Mouse (Mus musculus) stomach, embryonic 14.5 days (tissue): ENCODE results near the gene Fam129b. TPM values are rescaled to one million over a fixed set of nuclear protein-coding genes. Genes with fewer than 3 reads are reported as not detected.

Experiments used
- ATAC-seq: fragments of 200-750 bp; cut with Nextera tagmentation; 2 replicates; pipeline ENCODE4 v1.8.0; 2017; ENCODE audit warnings: low read depth, moderate TSS enrichment; ENCODE audit not compliant: insufficient number of reproducible peaks, insufficient read depth, low FRiP score
- H3K27ac ChIP-seq: fragments of 300-500 bp; sonication (generic); 2 replicates; pipeline ENCODE4 v1.5.1; 2014; ENCODE audit warnings: mild to moderate bottlenecking, low read length, moderate library complexity, mixed read lengths
- H3K27me3 ChIP-seq: fragments of 300-500 bp; sonication (generic); 2 replicates; pipeline ENCODE4 v1.6.1; 2014; ENCODE audit warnings: low read length, control low read depth, mixed read lengths; ENCODE audit not compliant: control insufficient read depth, insufficient read depth
- H3K36me3 ChIP-seq: fragments of 300-500 bp; sonication (generic); 2 replicates; pipeline ENCODE4 v1.6.1; 2014; ENCODE audit warnings: mild to moderate bottlenecking, control low read depth, low read length, moderate library complexity, mixed read lengths; ENCODE audit not compliant: control insufficient read depth, insufficient read depth
- H3K4me1 ChIP-seq: fragments of 300-500 bp; sonication (generic); 2 replicates; pipeline ENCODE4 v1.6.1; 2014; ENCODE audit warnings: low read length, control low read depth, mixed read lengths; ENCODE audit not compliant: control insufficient read depth, insufficient read depth
- H3K4me2 ChIP-seq: fragments of 300-500 bp; sonication (generic); replicated peaks from 2 replicates; pipeline ENCODE4 v1.6.1; 2014; ENCODE audit warnings: low read depth, low read length, control low read depth
- H3K4me3 ChIP-seq: fragments of 300-500 bp; sonication (generic); 2 replicates; pipeline ENCODE4 v1.5.1; 2014; ENCODE audit warnings: low read depth, low read length, control low read depth
- H3K9ac ChIP-seq: fragments of 300-500 bp; sonication (generic); replicated peaks from 2 replicates; pipeline ENCODE4 v1.6.1; 2014; ENCODE audit warnings: low read depth, mild to moderate bottlenecking, control low read depth, low read length, moderate library complexity, mixed read lengths
- H3K9me3 ChIP-seq: fragments of 300-500 bp; sonication (generic); 2 replicates; pipeline ENCODE4 v1.6.1; 2016; ENCODE audit warnings: low read depth, low read length, control low read depth; ENCODE audit not compliant: control insufficient read depth
- WGBS: fragments of 180-500 bp; shearing (Covaris S2); extraction: QIAGEN DNeasy Blood & Tissue Kit; methylation state at CpG from one replicate; pipeline ENCODE4 v1.1.7; 2014; 5-methylcytosine and 5-hydroxymethylcytosine counted together
- polyA plus RNA-seq: library from polyadenylated mRNA; unstranded; fragments of >200 nt; fragmentation: Nextera tagmentation; extraction: Ambion mirVana; gene quantifications from 2 replicates; pipeline ENCODE4 v1.2.1, GENCODE M21; 2014

Gene Fam129b
- polyA plus RNA-seq, 1 experiment from 2014 or later: 31.9 TPM

GRCm38 (mm10) chr2:32855790-32856465 is 20.0 kb upstream of the Fam129b start:
- Histone ChIP-seq H3K4me3 (no peak overlapping the region), H3K27ac (no peak overlapping the region), H3K9ac (no peak overlapping the region), H3K4me1 (no peaks in the 10 kb centered on the region), H3K4me2 (no peak overlapping the region), H3K9me3 (no peaks in the 10 kb centered on the region), H3K36me3 (no peaks in the 10 kb centered on the region), H3K27me3 (no peaks in the 10 kb centered on the region)
- WGBS: 52% methylated on average over 5 of the region's 5 CpGs
- ATAC-seq: no peak

- Histone ChIP-seq H3K9ac (no peak overlapping the region), H3K27ac (no peak overlapping the region), H3K4me2 (no peak overlapping the region), H3K9me3 (no peaks in the 10 kb centered on the region), H3K4me1 (no peaks in the 10 kb centered on the region), H3K4me3 (no peak overlapping the region), H3K36me3 (no peaks in the 10 kb centered on the region), H3K27me3 (no peaks in the 10 kb centered on the region)
- peak; percentile 28; the same call in 1 of the 2 replicates for ATAC-seq
- WGBS: 2% methylated on average over 7 of the region's 7 CpGs
These were observed 18.3 kb upstream of the Fam129b start for GRCm38 (mm10) chr2:32857584-32857983.

DNA sequence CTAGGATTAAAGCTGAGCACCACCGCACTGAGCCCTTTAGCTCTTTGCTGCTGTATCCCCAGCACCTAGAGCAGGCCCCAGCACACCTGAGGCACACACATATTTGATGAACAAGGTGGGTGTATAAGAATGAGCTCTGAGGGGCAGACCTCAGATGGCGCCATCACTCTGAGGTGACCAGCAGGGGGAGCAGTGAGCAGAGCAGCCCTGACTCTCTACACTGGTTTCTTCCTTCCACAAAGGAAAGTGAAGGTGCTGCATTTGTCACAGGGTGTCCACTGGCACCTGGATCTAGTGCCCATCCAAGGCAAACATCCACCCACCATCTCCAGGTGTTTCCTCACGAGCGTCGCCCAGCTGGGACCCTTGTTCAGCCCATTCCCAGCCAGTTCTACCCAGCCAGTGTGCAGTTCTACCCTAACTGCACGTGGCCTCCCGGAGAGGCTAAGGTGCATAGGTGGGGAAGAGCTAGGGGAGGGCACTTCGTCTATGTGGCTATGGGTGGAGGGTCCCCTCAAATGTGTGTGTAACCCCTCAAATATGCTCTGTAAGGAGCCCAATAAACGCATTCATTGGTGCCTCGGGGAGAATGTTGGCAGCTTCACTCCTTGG is 16.8 kb upstream of the Fam129b start:
- WGBS: 43% methylated on average over 10 of the region's 10 CpGs
- no peak for ATAC-seq
- Histone ChIP-seq H3K36me3 (no peaks in the 10 kb centered on the region), H3K9ac (no peak overlapping the region), H3K27me3 (no peaks in the 10 kb centered on the region), H3K27ac (no peak overlapping the region), H3K4me3 (no peak overlapping the region), H3K9me3 (no peaks in the 10 kb centered on the region), H3K4me1 (no peaks in the 10 kb centered on the region), H3K4me2 (no peak overlapping the region)

GRCm38 (mm10) chr2:32859622-32860012 is 16.3 kb upstream of the Fam129b start:
- 80% methylated on average over 5 of the region's 5 CpGs for WGBS
- no peak overlapping the region for H3K4me3 ChIP-seq
- H3K9me3 ChIP-seq: no peaks in the 10 kb centered on the region
- no peak overlapping the region for H3K4me2 ChIP-seq
- H3K36me3 ChIP-seq: no peaks in the 10 kb centered on the region
- no peaks in the 10 kb centered on the region for H3K4me1 ChIP-seq
- no peak overlapping the region for H3K9ac ChIP-seq
- no peak overlapping the region for H3K27ac ChIP-seq
- H3K27me3 ChIP-seq: no peaks in the 10 kb centered on the region
- ATAC-seq: no peak

DNA sequence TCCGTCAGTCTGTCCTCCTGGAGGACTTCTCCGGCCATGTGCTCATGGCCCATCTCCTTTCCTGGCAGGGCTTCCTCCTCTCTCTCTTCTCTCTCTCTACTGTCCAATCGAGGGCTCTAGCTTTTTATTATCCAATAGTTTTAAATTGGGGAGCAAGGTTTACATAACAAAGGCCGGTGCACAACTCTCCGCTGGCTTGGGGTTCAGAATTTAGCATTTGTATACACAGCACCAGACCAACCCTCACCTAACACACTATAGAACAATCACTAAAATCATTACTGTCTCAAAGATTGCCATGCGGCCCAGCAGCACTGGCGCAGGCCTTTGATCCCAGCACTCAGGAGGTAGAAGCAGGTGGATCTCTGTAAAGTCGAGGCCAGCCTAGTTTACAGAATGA is 15.1 kb upstream of the Fam129b start:
- H3K9ac ChIP-seq: no peak overlapping the region
- H3K4me1 ChIP-seq: no peaks in the 10 kb centered on the region
- H3K27me3 ChIP-seq: no peaks in the 10 kb centered on the region
- H3K9me3 ChIP-seq: no peaks in the 10 kb centered on the region
- no peak overlapping the region for H3K27ac ChIP-seq
- H3K4me2 ChIP-seq: no peak overlapping the region
- 81% methylated on average over 8 of the region's 8 CpGs for WGBS
- ATAC-seq: no peak
- no peak overlapping the region for H3K4me3 ChIP-seq
- no peaks in the 10 kb centered on the region for H3K36me3 ChIP-seq

- Histone ChIP-seq H3K4me1 (no peaks in the 10 kb centered on the region), H3K9me3 (no peaks in the 10 kb centered on the region), H3K4me2 (no peak overlapping the region), H3K36me3 (no peaks in the 10 kb centered on the region), H3K9ac (no peak overlapping the region), H3K27ac (no peak overlapping the region), H3K27me3 (no peaks in the 10 kb centered on the region), H3K4me3 (no peak overlapping the region)
- 84% methylated on average over 3 of the region's 3 CpGs for WGBS
- ATAC-seq: no peak
These were observed 12.6 kb upstream of the Fam129b start for GRCm38 (mm10) chr2:32863317-32863716.

DNA sequence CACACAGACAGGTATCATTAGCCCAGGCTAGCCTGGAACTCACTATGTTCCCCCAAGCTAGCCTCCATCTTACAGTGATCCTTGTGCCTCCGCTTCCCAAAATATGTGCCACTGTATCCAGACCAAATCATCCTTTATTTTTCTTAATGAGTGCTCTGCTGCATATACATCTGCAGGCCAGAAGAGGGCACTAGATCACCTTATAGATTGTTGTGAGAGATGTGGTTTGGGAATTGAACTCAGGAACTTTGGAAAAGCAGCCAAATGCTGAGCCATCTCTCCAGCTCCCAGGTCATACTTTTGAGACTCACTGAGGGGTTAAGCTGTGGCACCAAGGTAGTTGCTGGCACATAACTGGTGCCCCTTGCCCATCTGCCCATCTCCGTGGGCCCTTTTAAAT is 11.2 kb upstream of the Fam129b start:
- Histone ChIP-seq H3K9me3 (no peaks in the 10 kb centered on the region), H3K4me3 (no peak overlapping the region), H3K4me2 (no peak overlapping the region), H3K4me1 (0 out of 2 replicates have a peak, but pooled peaks cover 1% of the 10 kb centered on the region), H3K27ac (no peak overlapping the region), H3K9ac (no peak overlapping the region), H3K27me3 (no peaks in the 10 kb centered on the region), H3K36me3 (no peaks in the 10 kb centered on the region)
- WGBS: 59% methylated on average over 2 of the region's 2 CpGs
- no peak for ATAC-seq

GRCm38 (mm10) chr2:32867354-32867753 is 8.6 kb upstream of the Fam129b start:
- WGBS: 77% methylated on average over 4 of the region's 4 CpGs
- Histone ChIP-seq H3K36me3 (no peaks in the 10 kb centered on the region), H3K27me3 (no peaks in the 10 kb centered on the region), H3K4me1 (peaks cover 2% of the 10 kb centered on the region; the same call in 1 of the 2 replicates), H3K4me2 (no peak overlapping the region), H3K4me3 (no peak overlapping the region), H3K9me3 (no peaks in the 10 kb centered on the region), H3K9ac (no peak overlapping the region), H3K27ac (no peak overlapping the region)
- no peak for ATAC-seq
